Mouse (Mus musculus) heart, postnatal 0 days (tissue): ENCODE results near the gene Lyz2.

Experiments used
- CTCF ChIP-seq: IDR thresholded peaks from 2 replicates; pipeline ENCODE4 v1.5.1; 2016; ENCODE audit warnings: antibody characterized with exemption, control low read depth, low read depth
- EP300 ChIP-seq: IDR thresholded peaks from 2 replicates; pipeline ENCODE4 v1.6.1; 2016; ENCODE audit warnings: antibody characterized with exemption, low read depth

GRCm38 (mm10) chr10:117316391-117316790, 34.3 kb upstream of the Lyz2 start:
- TF ChIP-seq CTCF, result no peak
- TF ChIP-seq EP300, result no peak
